Mouse (Mus musculus) embryo, embryonic 10 days (tissue): Measurements from ENCODE around the gene Ntan1.
A peak's percentile ranks its signal among the peaks of the same experiment; 100 is the strongest.
"Not testable (repeated sequence)": the region's sequence is repeated elsewhere in the genome, so short reads cannot be mapped to it uniquely, and the experiment has no call there.

ENCODE experiments used
- DNase-seq: peaks from one replicate; pipeline ENCODE4 v3.0.0-alpha.2; 2015; ENCODE audit warnings: low spot score

Ntan1 gene

GRCm38 (mm10) chr16:13818560-13819393 lies at the start of gene Ntan1:
Ntan1 (plus strand) TSS chr16:13818845.
- DNase-seq: peak; percentile 97

GRCm38 (mm10) chr16:13771603-13772002 lies 47.0 kb upstream of the Ntan1 start:
- DNase-seq: not testable (repeated sequence)

GRCm38 (mm10) chr16:13772051-13772450 lies 46.6 kb upstream of the Ntan1 start:
- not testable (repeated sequence) for DNase-seq

DNA sequence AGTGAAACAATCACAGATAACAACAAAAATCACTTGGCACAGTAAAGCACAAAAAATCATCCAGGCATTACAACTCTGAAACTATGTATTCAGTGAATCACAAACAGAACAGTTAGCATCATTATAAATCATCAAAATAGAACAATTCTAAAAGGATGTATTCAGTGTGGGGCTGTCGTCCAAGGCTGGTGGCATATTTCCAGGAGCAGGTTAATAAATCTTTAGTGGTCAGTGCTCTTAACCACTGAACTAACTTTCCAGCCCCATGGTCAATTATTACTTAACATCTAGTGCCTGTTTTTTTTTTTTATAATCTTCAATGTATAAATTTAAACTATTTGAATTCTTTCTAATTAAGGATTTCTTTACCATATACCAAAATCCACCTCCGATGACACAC lies 44.6 kb upstream of the Ntan1 start:
- not testable (repeated sequence) for DNase-seq

GRCm38 (mm10) chr16:13774651-13775050 lies 44.0 kb upstream of the Ntan1 start:
- not testable (repeated sequence) for DNase-seq

GRCm38 (mm10) chr16:13780353-13781036 lies 38.1 kb upstream of the Ntan1 start, which contains the start of gene Rrn3:
Rrn3 (plus strand) TSS chr16:13780708.
- peak; percentile 93 for DNase-seq

GRCm38 (mm10) chr16:13781216-13781615 lies 37.4 kb upstream of the Ntan1 start:
- no peak for DNase-seq

- DNase-seq: no peak
Observed at GRCm38 (mm10) chr16:13785932-13786331, 32.7 kb upstream of the Ntan1 start.

DNA sequence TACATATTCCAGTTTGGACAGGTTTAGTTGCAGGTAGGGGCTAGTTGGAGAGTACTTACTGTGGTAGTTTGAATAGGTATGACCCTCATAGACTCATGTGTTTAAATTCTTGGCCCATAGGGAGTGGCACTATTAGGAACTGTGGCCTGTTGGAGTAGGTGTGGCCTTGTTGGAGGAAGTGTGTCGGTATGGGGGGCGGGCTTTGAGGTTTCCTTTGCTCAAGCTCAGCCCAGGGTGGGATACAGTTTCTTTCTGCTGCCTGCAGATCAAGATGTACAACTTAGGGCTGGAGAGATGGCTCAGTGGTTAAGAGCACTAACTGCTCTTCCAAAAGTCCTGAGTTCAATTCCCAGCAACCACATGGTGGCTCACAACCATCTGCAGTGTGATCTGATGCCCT lies 25.2 kb upstream of the Ntan1 start:
- DNase-seq: not testable (repeated sequence)

GRCm38 (mm10) chr16:13796746-13797175 lies 21.9 kb upstream of the Ntan1 start:
- DNase-seq: no peak

GRCm38 (mm10) chr16:13801231-13801630 lies 17.4 kb upstream of the Ntan1 start:
- DNase-seq: no peak

- no peak for DNase-seq
Observed at GRCm38 (mm10) chr16:13804666-13805065, 14.0 kb upstream of the Ntan1 start.

- no peak for DNase-seq
Observed at GRCm38 (mm10) chr16:13807616-13808015, 11.0 kb upstream of the Ntan1 start.

DNA sequence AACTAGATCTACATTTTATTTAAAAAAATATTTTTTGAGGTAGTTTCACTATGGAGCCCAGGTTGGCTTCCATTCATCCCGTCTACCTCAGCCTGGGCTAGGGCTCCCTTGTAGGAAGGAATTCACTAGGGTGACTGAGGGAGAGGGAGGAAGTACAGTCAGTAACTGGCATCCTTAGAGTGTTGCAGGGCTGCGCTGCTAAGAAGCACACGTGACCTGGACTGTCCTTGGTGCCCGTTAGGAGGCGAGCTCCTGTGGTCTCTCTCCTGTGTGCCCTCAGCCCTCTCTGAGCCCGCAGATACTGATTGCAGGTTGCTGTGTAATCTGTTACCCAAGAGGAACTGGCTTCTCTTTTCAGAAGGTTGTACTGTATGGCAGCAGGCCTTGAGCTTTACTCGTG lies 10.2 kb upstream of the Ntan1 start:
- no peak for DNase-seq

DNA sequence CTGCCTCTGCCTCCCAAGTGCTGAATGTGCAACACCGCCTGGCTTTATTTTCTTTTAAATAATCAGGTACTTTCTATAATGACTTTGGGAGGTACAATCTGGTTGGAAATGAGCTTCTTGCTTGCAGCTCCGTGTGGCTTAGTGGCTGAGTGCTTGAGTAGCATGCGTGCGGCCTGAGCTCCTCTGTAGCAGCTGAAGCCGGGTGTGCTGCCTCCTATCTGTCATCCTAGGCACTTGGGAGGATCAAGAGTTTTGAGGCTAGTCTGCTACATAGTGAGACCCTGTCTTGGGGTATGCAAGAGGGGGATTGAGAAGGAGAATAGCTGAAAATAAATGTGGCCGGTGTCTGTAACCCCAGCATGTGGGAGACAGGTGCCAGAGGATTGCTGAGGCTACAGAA lies 6.5 kb upstream of the Ntan1 start:
- no peak for DNase-seq

DNA sequence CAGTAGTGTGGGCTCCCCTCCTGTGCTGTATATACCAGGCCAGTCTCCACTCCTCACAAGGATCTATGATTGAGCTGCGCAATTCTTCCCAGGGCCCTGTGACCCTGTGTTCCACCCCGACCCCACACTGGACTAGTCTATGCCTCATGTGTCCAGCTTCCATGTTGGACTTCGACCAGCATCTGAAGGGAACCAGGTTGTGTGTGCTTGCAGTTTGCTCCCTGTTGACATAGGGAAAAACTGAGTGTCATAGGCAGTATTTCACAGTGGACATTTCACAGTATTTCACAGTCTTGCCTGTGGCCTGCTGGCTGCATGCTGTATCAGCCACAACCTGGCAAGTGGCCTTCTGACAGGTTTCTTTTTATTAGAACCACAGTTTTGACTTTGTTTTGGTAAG lies 5.4 kb upstream of the Ntan1 start:
- DNase-seq: no peak

GRCm38 (mm10) chr16:13819394-13819743 lies 724 bp downstream of the Ntan1 start:
- DNase-seq: no peak

DNA sequence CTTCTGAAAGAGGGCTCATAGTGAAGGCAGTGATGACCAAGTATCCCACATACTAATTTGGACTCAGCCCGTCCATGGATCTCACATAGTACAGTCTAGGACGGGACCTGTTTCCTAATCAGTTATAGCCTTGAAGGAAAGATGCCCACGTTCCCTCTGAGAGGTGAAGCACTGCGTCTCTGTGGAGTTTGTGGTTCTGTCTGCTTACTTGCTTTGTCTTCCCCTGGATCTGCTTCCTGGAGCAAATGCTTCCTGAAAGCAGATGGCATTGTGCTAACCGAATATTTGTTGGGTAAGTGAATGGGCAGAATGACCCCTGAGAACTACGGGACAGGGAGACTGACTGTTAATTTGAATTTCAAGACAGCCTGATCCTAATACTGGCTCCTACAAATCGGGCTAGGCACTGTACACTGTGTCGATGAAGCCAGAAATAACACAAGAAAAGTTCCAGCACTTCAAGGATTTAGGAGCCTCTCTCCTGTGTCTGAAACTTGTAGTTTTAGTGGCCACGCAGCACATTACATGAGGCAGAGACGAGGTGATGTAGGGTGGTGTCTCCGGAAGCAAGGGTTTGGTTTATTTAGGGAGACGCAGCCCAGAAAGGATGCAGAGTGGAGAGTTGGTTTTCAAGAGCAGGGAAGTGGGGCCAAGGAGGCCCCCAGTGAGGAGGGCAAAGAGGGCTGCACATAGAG lies 1.3 kb downstream of the Ntan1 start:
- DNase-seq: peak; percentile 23

GRCm38 (mm10) chr16:13820771-13821170 lies 2.1 kb downstream of the Ntan1 start:
- no peak for DNase-seq

DNA sequence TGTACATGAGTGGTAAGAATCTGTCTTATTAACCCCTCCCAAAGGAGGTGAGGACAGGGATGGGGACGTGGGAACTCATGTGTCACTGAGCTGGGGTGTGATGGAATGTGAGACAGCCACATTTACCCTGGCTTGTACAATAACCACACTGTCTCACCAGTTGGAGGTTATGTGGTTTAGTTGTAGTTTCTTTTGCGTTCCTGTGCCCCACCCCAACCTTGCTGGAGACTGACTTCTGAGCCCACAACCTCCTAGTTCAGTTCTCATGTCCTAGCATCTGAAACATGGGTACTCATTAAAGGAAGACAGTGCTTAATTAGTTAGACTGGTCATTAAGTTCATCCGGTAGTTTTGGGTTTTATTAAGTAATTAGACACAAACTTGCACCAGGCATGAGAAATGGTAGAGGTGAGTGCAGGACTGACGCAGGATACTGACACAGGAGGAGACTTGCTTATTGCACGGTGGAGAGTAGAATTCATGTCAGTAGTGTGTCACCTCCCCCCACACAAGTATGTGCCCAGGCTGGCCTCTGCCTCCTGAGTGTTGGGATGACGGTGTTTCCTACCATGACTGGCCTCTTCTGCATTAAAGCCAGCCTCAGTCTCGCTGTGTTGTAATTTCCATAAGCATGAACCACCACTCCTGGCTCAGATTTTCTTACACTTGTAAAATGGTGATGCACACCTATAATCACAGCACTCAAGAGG lies 7.3 kb downstream of the Ntan1 start:
- no peak for DNase-seq

GRCm38 (mm10) chr16:13826511-13826910 lies 7.9 kb downstream of the Ntan1 start:
- DNase-seq: no peak

DNA sequence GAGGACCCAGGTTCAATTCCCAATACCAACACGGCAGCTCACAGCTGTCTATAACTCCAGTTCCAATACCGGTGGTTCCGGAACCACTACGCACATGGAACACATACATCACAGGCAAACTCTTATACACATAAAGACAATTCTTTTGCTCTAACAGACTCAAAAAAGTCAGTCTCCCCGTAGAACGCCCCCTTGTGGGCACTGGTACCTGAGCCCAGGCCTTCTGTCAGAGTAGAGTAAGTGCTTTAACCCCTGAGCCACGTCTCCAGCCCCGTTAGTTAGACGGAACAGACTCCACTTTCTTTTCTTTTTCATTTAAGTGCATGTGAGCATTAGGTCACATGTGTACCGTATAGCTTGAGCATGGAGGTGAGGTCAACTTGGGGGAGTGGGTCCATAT lies 11.8 kb downstream of the Ntan1 start:
- DNase-seq: no peak
